Mouse (Mus musculus): Measurements from ENCODE around the gene Chst12. TPM values are rescaled to one million over a fixed set of nuclear protein-coding genes. Genes with fewer than 3 reads are reported as not detected.
"Not testable (repeated sequence)": the region's sequence is repeated elsewhere in the genome, so short reads cannot be mapped to it uniquely, and the experiment has no call there.

Chst12 gene
- polyA plus RNA-seq, 1 experiment from 2014 or later: 11.6 TPM

DNA sequence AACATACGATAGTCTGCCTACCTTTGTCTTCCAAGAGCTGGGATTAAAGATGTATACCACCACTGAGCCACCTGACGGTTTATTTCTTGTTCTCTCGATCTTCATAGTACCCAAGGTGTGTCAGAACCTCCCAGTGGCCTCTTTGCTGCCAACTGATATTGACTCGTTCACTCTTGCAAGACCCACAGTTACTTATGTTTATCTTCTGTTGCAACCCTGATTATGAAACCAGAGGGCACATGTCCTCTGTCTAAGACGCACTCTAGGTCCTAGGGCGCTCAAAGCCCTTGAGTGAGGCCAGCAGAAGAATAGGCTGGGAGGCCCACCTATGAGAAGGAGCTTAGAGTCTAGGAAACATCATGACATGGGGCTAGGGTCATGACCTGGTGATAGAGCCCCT lies 4.6 kb upstream of the Chst12 start:
- Histone ChIP-seq H3K27me3 (replicated peaks; ENCODE audit: control insufficient read depth, insufficient read depth, low read length) (no peaks in the 10 kb centered on the region), H3K36me3 (ENCODE audit: control insufficient read depth, insufficient read depth, low read length) (no peaks in the 10 kb centered on the region), H3K4me3 (ENCODE audit: low read depth, low read length) (no peak overlapping the region), H3K9ac (ENCODE audit: low read length) (no peak overlapping the region), H3K27ac (ENCODE audit: low read depth, low read length) (no peak overlapping the region), H3K9me3 (replicated peaks; ENCODE audit: control insufficient read depth, low read length) (no peaks in the 10 kb centered on the region), H3K4me2 (ENCODE audit: low read length) (no peak overlapping the region), H3K4me1 (ENCODE audit: control insufficient read depth, insufficient read depth, low read length) (peaks cover 7% of the 10 kb centered on the region)
- WGBS: 88% methylated on average over 6 of the region's 6 CpGs
- no peak for DNase-seq (ENCODE audit: low spot score)
- ATAC-seq: no peak

DNA sequence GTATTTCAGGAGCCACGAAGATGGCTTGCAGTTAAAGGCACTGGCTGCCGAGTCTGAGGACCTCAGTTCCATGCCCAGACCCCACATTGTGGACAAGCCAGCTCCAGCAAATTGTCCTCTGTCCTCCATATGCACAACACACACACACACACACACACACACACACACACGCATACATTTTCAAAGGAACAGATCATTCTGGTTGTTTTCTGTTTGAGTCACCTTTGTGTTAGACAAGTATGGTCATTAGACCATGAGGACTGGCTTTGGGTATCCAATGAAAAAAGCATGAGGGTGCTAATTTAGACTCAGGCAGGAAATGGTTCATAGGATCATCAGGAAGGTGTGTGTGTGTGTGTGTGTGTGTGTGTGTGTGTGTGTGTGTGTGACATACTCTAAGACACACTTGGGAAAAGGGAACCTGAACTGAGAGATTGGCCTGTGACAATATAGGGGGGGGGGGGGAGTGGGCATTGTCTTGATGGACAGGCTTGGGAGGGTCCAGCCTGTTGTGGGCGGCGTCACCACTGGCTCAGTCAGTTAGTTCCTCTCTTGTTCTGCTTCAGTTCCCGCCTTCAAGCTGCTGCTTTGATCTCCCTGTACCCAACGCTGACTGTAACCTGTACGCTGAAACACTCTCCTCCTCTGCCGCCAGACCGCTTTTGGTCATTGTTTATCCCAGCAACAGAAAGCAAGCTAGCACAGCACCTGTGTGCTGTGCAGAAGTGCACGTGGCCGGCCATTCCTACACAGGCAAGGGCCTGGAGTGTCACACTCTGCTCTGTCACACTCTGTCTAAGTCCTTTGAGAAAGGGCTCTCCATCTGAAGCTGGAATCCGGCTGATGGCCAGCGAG lies 3.1 kb upstream of the Chst12 start:
- no peak overlapping the region for H3K27ac ChIP-seq (ENCODE audit: low read depth, low read length)
- H3K4me3 ChIP-seq (ENCODE audit: low read depth, low read length): no peak overlapping the region
- peak overlapping the region; percentile 35 for H3K4me2 ChIP-seq (ENCODE audit: low read length)
- no peak for ATAC-seq
- H3K9me3 ChIP-seq (replicated peaks; ENCODE audit: control insufficient read depth, low read length): no peaks in the 10 kb centered on the region
- peak; percentile 13 for DNase-seq (ENCODE audit: low spot score)
- H3K9ac ChIP-seq (ENCODE audit: low read length): peak overlapping the region; percentile 40
- no peaks in the 10 kb centered on the region for H3K27me3 ChIP-seq (replicated peaks; ENCODE audit: control insufficient read depth, insufficient read depth, low read length)
- 15% methylated on average over 14 of the region's 14 CpGs for WGBS
- H3K36me3 ChIP-seq (ENCODE audit: control insufficient read depth, insufficient read depth, low read length): no peaks in the 10 kb centered on the region
- peaks cover 14% of the 10 kb centered on the region for H3K4me1 ChIP-seq (ENCODE audit: control insufficient read depth, insufficient read depth, low read length)

GRCm38 (mm10) chr5:140502925-140503324 lies 2.4 kb upstream of the Chst12 start:
- H3K4me3 ChIP-seq (ENCODE audit: low read depth, low read length); H3K27me3 ChIP-seq (replicated peaks; ENCODE audit: control insufficient read depth, insufficient read depth, low read length); ATAC-seq; H3K36me3 ChIP-seq (ENCODE audit: control insufficient read depth, insufficient read depth, low read length); H3K27ac ChIP-seq (ENCODE audit: low read depth, low read length); H3K9me3 ChIP-seq (replicated peaks; ENCODE audit: control insufficient read depth, low read length): not testable (repeated sequence)
- DNase-seq (ENCODE audit: low spot score): peak; percentile 9
- peak overlapping the region; percentile 35 for H3K4me2 ChIP-seq (ENCODE audit: low read length)
- H3K9ac ChIP-seq (ENCODE audit: low read length): peak overlapping the region; percentile 45
- WGBS: under 1% methylated on average over 12 of the region's 12 CpGs
- peaks cover 14% of the 10 kb centered on the region for H3K4me1 ChIP-seq (ENCODE audit: control insufficient read depth, insufficient read depth, low read length)

GRCm38 (mm10) chr5:140506096-140506794 lies 895 bp downstream of the Chst12 start:
- Histone ChIP-seq H3K27ac (ENCODE audit: low read depth, low read length) (no peak overlapping the region; the same call in 1 of the 2 replicates), H3K4me3 (ENCODE audit: low read depth, low read length) (peak overlapping the region; percentile 54), H3K4me2 (ENCODE audit: low read length) (peak overlapping the region; percentile 75), H3K9me3 (replicated peaks; ENCODE audit: control insufficient read depth, low read length) (no peaks in the 10 kb centered on the region), H3K36me3 (ENCODE audit: control insufficient read depth, insufficient read depth, low read length) (no peaks in the 10 kb centered on the region), H3K4me1 (ENCODE audit: control insufficient read depth, insufficient read depth, low read length) (peaks cover 27% of the 10 kb centered on the region), H3K9ac (ENCODE audit: low read length) (peak overlapping the region; percentile 74), H3K27me3 (replicated peaks; ENCODE audit: control insufficient read depth, insufficient read depth, low read length) (no peaks in the 10 kb centered on the region)
- ATAC-seq (peak; percentile 2; the same call in 1 of the 2 replicates), DNase-seq (ENCODE audit: low spot score) (peak; percentile 9)
- 43% methylated on average over 22 of the region's 22 CpGs for WGBS

DNA sequence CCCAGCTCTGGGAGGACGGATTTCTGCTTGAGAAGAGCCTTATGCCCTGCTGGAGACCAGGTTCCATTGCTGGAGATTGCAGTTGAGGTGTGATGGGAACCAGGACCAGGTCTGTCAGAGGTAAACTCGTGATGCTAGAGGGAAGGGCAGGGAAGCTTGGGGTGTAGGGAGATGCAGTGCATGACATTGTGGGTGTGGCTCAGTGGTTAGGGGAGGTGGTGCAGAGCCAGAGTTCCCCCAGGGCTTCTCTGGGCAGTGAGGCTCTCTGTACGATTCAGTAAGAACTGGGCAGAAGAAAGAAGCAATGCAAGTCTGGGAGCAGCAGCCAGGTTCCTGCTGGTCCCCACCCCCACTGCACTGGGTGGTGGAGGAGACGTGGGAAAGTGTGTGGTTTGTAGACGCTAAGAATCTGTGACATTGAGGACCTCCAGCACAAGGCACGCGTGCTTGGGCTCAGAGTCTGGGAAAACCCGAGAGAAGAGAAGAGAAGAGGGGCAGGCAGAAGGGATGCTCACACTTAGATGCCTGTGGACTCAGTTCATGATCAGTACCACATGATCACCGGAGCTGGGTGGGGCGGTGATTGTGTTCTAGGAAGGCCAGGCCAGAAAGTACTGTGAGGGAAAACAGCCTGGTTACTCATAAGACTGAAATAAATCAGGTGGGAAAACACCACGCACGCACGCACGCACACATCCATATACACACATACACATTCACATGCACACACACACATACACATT lies 2.3 kb downstream of the Chst12 start:
- Histone ChIP-seq H3K4me2 (ENCODE audit: low read length) (no peak overlapping the region), H3K36me3 (ENCODE audit: control insufficient read depth, insufficient read depth, low read length) (no peaks in the 10 kb centered on the region), H3K27me3 (replicated peaks; ENCODE audit: control insufficient read depth, insufficient read depth, low read length) (no peaks in the 10 kb centered on the region), H3K4me3 (ENCODE audit: low read depth, low read length) (no peak overlapping the region), H3K27ac (ENCODE audit: low read depth, low read length) (no peak overlapping the region), H3K4me1 (ENCODE audit: control insufficient read depth, insufficient read depth, low read length) (peaks cover 25% of the 10 kb centered on the region), H3K9me3 (replicated peaks; ENCODE audit: control insufficient read depth, low read length) (no peaks in the 10 kb centered on the region), H3K9ac (ENCODE audit: low read length) (no peak overlapping the region)
- ATAC-seq (no peak), DNase-seq (ENCODE audit: low spot score) (no peak)
- 90% methylated on average over 14 of the region's 14 CpGs for WGBS

DNA sequence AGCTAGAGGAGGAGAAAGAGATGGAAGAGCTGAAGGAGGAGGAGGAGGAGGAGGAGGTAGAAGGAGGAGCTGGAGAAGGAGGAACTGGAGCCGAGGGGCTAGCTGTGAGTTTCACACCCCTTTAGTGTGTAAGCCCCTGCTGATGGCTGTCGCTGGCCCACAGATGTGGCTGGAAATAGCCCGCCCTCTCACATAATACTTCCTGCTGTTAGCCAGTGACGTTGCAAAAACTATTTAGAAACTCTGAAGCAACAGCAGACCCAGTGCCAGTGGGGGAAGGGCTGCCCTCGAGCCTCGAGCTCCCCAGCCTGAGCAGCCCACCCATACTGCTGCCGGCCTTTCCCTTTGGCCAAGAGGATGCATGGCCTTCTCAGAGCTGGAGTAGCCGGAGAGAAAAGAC lies 3.3 kb downstream of the Chst12 start:
- no peak for ATAC-seq
- H3K4me1 ChIP-seq (ENCODE audit: control insufficient read depth, insufficient read depth, low read length): peaks cover 20% of the 10 kb centered on the region
- H3K9ac ChIP-seq (ENCODE audit: low read length): no peak overlapping the region
- 35% methylated on average over 8 of the region's 8 CpGs for WGBS
- no peak overlapping the region for H3K4me3 ChIP-seq (ENCODE audit: low read depth, low read length)
- no peak overlapping the region for H3K27ac ChIP-seq (ENCODE audit: low read depth, low read length)
- H3K4me2 ChIP-seq (ENCODE audit: low read length): no peak overlapping the region
- H3K36me3 ChIP-seq (ENCODE audit: control insufficient read depth, insufficient read depth, low read length): no peaks in the 10 kb centered on the region
- H3K9me3 ChIP-seq (replicated peaks; ENCODE audit: control insufficient read depth, low read length): no peaks in the 10 kb centered on the region
- no peaks in the 10 kb centered on the region for H3K27me3 ChIP-seq (replicated peaks; ENCODE audit: control insufficient read depth, insufficient read depth, low read length)
- DNase-seq (ENCODE audit: low spot score): no peak

- DNase-seq (ENCODE audit: low spot score) (peak; percentile 16), ATAC-seq (no peak)
- Histone ChIP-seq H3K27me3 (replicated peaks; ENCODE audit: control insufficient read depth, insufficient read depth, low read length) (no peaks in the 10 kb centered on the region), H3K4me1 (ENCODE audit: control insufficient read depth, insufficient read depth, low read length) (peaks cover 20% of the 10 kb centered on the region), H3K9ac (ENCODE audit: low read length) (no peak overlapping the region), H3K4me2 (ENCODE audit: low read length) (no peak overlapping the region), H3K27ac (ENCODE audit: low read depth, low read length) (no peak overlapping the region), H3K4me3 (ENCODE audit: low read depth, low read length) (no peak overlapping the region), H3K36me3 (ENCODE audit: control insufficient read depth, insufficient read depth, low read length) (no peaks in the 10 kb centered on the region), H3K9me3 (replicated peaks; ENCODE audit: control insufficient read depth, low read length) (no peaks in the 10 kb centered on the region)
- 50% methylated on average over 9 of the region's 9 CpGs for WGBS
Measured at GRCm38 (mm10) chr5:140509204-140509603, 3.9 kb downstream of the Chst12 start.

- Histone ChIP-seq H3K4me2 (ENCODE audit: low read length) (peak overlapping the region; percentile 23), H3K9ac (ENCODE audit: low read length) (no peak overlapping the region), H3K27ac (ENCODE audit: low read depth, low read length) (peak overlapping the region; percentile 40; the same call in 1 of the 2 replicates), H3K36me3 (ENCODE audit: control insufficient read depth, insufficient read depth, low read length) (no peaks in the 10 kb centered on the region), H3K4me3 (ENCODE audit: low read depth, low read length) (no peak overlapping the region), H3K27me3 (replicated peaks; ENCODE audit: control insufficient read depth, insufficient read depth, low read length) (no peaks in the 10 kb centered on the region), H3K4me1 (ENCODE audit: control insufficient read depth, insufficient read depth, low read length) (peaks cover 20% of the 10 kb centered on the region), H3K9me3 (replicated peaks; ENCODE audit: control insufficient read depth, low read length) (no peaks in the 10 kb centered on the region)
- WGBS: 38% methylated on average over 27 of the region's 27 CpGs
- DNase-seq (ENCODE audit: low spot score) (peak; percentile 69), ATAC-seq (no peak)
Measured at GRCm38 (mm10) chr5:140510012-140511000, 5.0 kb downstream of the Chst12 start.
